Mouse (Mus musculus): Measurements from ENCODE around the gene Klhdc8a.
"Not testable (repeated sequence)": the region's sequence is repeated elsewhere in the genome, so short reads cannot be mapped to it uniquely, and the experiment has no call there.

GRCm38 (mm10) chr1:132349049-132349448 is 50.6 kb downstream of the Klhdc8a start:
- TF ChIP-seq CTCF (IDR thresholded peaks at IDR 0.05; ENCODE audit: borderline replicate concordance, insufficient read depth, low read depth, low read length); POLR2A (IDR thresholded peaks at IDR 0.05; ENCODE audit: borderline replicate concordance, insufficient read depth, low read length): not testable (repeated sequence)
